Mouse (Mus musculus) liver, embryonic 14.5 days (tissue): ENCODE measurements around the gene Zfp536. TPM values are rescaled to one million over a fixed set of nuclear protein-coding genes. Genes with fewer than 3 reads are reported as not detected.

ENCODE experiments used
- ATAC-seq: fragments of 200-750 bp; cut with Nextera tagmentation; 2 replicates; pipeline ENCODE4 v1.8.0; 2017; ENCODE audit warnings: moderate number of reproducible peaks, mild to moderate bottlenecking, moderate library complexity; ENCODE audit not compliant: insufficient read depth
- DNase-seq, 3 experiments: peaks; one replicate each; pipeline ENCODE4 v3.0.0-alpha.2; 2012 to 2013; ENCODE audit warnings: low read depth in 3 of 3, low spot score in 3 of 3
- H3K27ac ChIP-seq: fragments of 300-500 bp; sonication (generic); 2 replicates; pipeline ENCODE4 v1.5.1; 2014; ENCODE audit warnings: moderate library complexity, mild to moderate bottlenecking, control low read depth, inconsistent platforms
- H3K27me3 ChIP-seq: fragments of 300-500 bp; sonication (generic); 2 replicates; pipeline ENCODE4 v1.6.1; 2014; ENCODE audit warnings: mild to moderate bottlenecking, low read length, moderate library complexity; ENCODE audit not compliant: control insufficient read depth, insufficient read depth
- H3K36me3 ChIP-seq: fragments of 300-500 bp; sonication (generic); replicated peaks from 2 replicates; pipeline ENCODE4 v1.6.1; 2014; ENCODE audit warnings: low read depth; ENCODE audit not compliant: control insufficient read depth, insufficient read depth
- H3K4me1 ChIP-seq, 2 experiments: fragments of 200-500 bp in 1 of 2; fragments of 300-500 bp in 1 of 2; sonication (generic) in 1 of 2; replicated peaks; 2 replicates each; pipeline ENCODE4 v1.6.1; 2012 to 2014; ENCODE audit warnings: antibody characterized with exemption in 1 of 2, inconsistent platforms in 1 of 2, low read length in 1 of 2; ENCODE audit not compliant: control insufficient read depth in 2 of 2, insufficient read depth in 2 of 2
- H3K4me2 ChIP-seq: fragments of 300-500 bp; sonication (generic); 2 replicates; pipeline ENCODE4 v1.6.1; 2014; ENCODE audit warnings: low read depth, mild to moderate bottlenecking, control low read depth, moderate library complexity
- H3K4me3 ChIP-seq, 2 experiments: fragments of 200-500 bp in 1 of 2; fragments of 300-500 bp in 1 of 2; sonication (generic) in 1 of 2; 2 replicates each; pipeline ENCODE4 v1.5.1; 2012 to 2014; ENCODE audit warnings: low read depth in 2 of 2, low read length in 2 of 2, mild to moderate bottlenecking in 2 of 2, control low read depth in 1 of 2, inconsistent platforms in 1 of 2, moderate library complexity in 1 of 2; ENCODE audit not compliant: insufficient read depth in 1 of 2
- H3K9ac ChIP-seq: fragments of 300-500 bp; sonication (generic); replicated peaks from 2 replicates; pipeline ENCODE4 v1.6.1; 2014; ENCODE audit warnings: mild to moderate bottlenecking, control low read depth, moderate library complexity
- H3K9me3 ChIP-seq: fragments of 300-500 bp; sonication (generic); 2 replicates; pipeline ENCODE4 v1.6.1; 2016; ENCODE audit warnings: low read length, mixed read lengths; ENCODE audit not compliant: control insufficient read depth
- CTCF ChIP-seq: IDR thresholded peaks from 2 replicates; pipeline ENCODE4 v1.5.1; 2016; ENCODE audit warnings: antibody characterized with exemption, low read depth, control low read depth
- EP300 ChIP-seq: IDR thresholded peaks from 2 replicates; pipeline ENCODE4 v1.6.1; 2016; ENCODE audit warnings: antibody characterized with exemption, low read depth
- whole genome bisulfite sequencing: fragments of 180-500 bp; shearing (Covaris S2); extraction: QIAGEN DNeasy Blood & Tissue Kit; methylation state at CpG from one replicate; pipeline ENCODE4 v1.1.7; 2014; ENCODE audit not compliant: insufficient replicate concordance; 5-methylcytosine and 5-hydroxymethylcytosine counted together
- polyA plus RNA-seq, 2 experiments: library from polyadenylated mRNA; depleted of rRNA in 1 of 2; stranded (reverse) in 1 of 2; unstranded in 1 of 2; fragments of >200 nt; fragmentation: Nextera tagmentation in 1 of 2; extraction: Ambion mirVana in 1 of 2; gene quantifications; 2 replicates each; pipeline versions ENCODE4 v1.2.1 to v1.2.3; 2012 to 2014

The Zfp536 gene
- polyA plus RNA-seq, 2 experiments: not detected

- DNase-seq: no peak
- no peak overlapping the region for H3K9ac ChIP-seq
- H3K4me1 ChIP-seq: no peaks in the 10 kb centered on the region
- H3K36me3 ChIP-seq: no peaks in the 10 kb centered on the region
- no peak overlapping the region for H3K4me3 ChIP-seq
- no peak overlapping the region for H3K4me2 ChIP-seq
- WGBS: 59% methylated on average over 7 of the region's 7 CpGs
- H3K9me3 ChIP-seq: no peaks in the 10 kb centered on the region
- H3K27me3 ChIP-seq: peaks cover 6% of the 10 kb centered on the region
- ATAC-seq: no peak
- TF ChIP-seq CTCF: no peak
- H3K27ac ChIP-seq: no peak overlapping the region
These were observed 154.2 kb downstream of the Zfp536 start for GRCm38 (mm10) chr7:37619254-37619653.

- 40% methylated on average over 2 of the region's 2 CpGs for WGBS
- Histone ChIP-seq H3K9ac (no peak overlapping the region), H3K4me2 (no peak overlapping the region), H3K27ac (no peak overlapping the region), H3K9me3 (no peaks in the 10 kb centered on the region), H3K27me3 (no peaks in the 10 kb centered on the region), H3K36me3 (no peaks in the 10 kb centered on the region), H3K4me3 (no peak overlapping the region), H3K4me1 (no peaks in the 10 kb centered on the region)
- DNase-seq: no peak
- TF ChIP-seq CTCF (no peak), EP300 (no peak)
- ATAC-seq: no peak
These were observed 155.6 kb downstream of the Zfp536 start for GRCm38 (mm10) chr7:37617880-37618279.

GRCm38 (mm10) chr7:37615932-37616331, 157.5 kb downstream of the Zfp536 start:
- no peaks in the 10 kb centered on the region for H3K27me3 ChIP-seq
- DNase-seq (no peak), ATAC-seq (no peak)
- no peak overlapping the region for H3K4me2 ChIP-seq
- no peak overlapping the region for H3K9ac ChIP-seq
- no peak for TF ChIP-seq EP300
- no peak for TF ChIP-seq CTCF
- H3K9me3 ChIP-seq: no peaks in the 10 kb centered on the region
- WGBS: 65% methylated on average over 4 of the region's 4 CpGs
- no peak overlapping the region for H3K27ac ChIP-seq
- H3K4me3 ChIP-seq: no peak overlapping the region
- no peaks in the 10 kb centered on the region for H3K36me3 ChIP-seq
- H3K4me1 ChIP-seq: no peaks in the 10 kb centered on the region

GRCm38 (mm10) chr7:37614381-37614780, 159.1 kb downstream of the Zfp536 start:
- 49% methylated on average over 10 of the region's 10 CpGs for WGBS
- DNase-seq (no peak), ATAC-seq (no peak)
- H3K9me3 ChIP-seq: no peaks in the 10 kb centered on the region
- no peak overlapping the region for H3K9ac ChIP-seq
- H3K4me2 ChIP-seq: no peak overlapping the region
- H3K36me3 ChIP-seq: no peaks in the 10 kb centered on the region
- H3K27ac ChIP-seq: no peak overlapping the region
- TF ChIP-seq CTCF (no peak), EP300 (no peak)
- no peaks in the 10 kb centered on the region for H3K27me3 ChIP-seq
- H3K4me3 ChIP-seq: no peak overlapping the region
- no peaks in the 10 kb centered on the region for H3K4me1 ChIP-seq

- no peak overlapping the region for H3K9ac ChIP-seq
- TF ChIP-seq CTCF: no peak
- TF ChIP-seq EP300: no peak
- no peaks in the 10 kb centered on the region for H3K9me3 ChIP-seq
- no peak overlapping the region for H3K4me3 ChIP-seq
- no peaks in the 10 kb centered on the region for H3K36me3 ChIP-seq
- no peak overlapping the region for H3K4me2 ChIP-seq
- H3K27ac ChIP-seq: no peak overlapping the region
- WGBS: 73% methylated on average over 14 of the region's 14 CpGs
- no peaks in the 10 kb centered on the region for H3K4me1 ChIP-seq
- DNase-seq: no peak
- no peaks in the 10 kb centered on the region for H3K27me3 ChIP-seq
- no peak for ATAC-seq
These were observed 164.9 kb downstream of the Zfp536 start for GRCm38 (mm10) chr7:37608556-37608955.
